Mouse (Mus musculus) CD4-positive, CD25-positive, alpha-beta regulatory T cell, adult 2 months (primary cell): ENCODE measurements around the gene Hddc3.
A peak's percentile ranks its signal among the peaks of the same experiment; 100 is the strongest.
"Not testable (repeated sequence)": the region's sequence is repeated elsewhere in the genome, so short reads cannot be mapped to it uniquely, and the experiment has no call there.

Source experiments
- DNase-seq: peaks from one replicate; pipeline ENCODE4 v3.0.0-alpha.2; 2012; ENCODE audit warnings: low read depth, low spot score

The Hddc3 gene

GRCm38 (mm10) chr7:80342858-80343257 lies at the start of gene Hddc3:
Hddc3 (plus strand) TSS chr7:80343104.
- DNase-seq = peak; percentile 97

GRCm38 (mm10) chr7:80294062-80294763 lies 48.7 kb upstream of the Hddc3 start, which contains the start of gene Prc1:
Prc1 (plus strand) TSS chr7:80294450.
- peak; percentile 99 for DNase-seq

GRCm38 (mm10) chr7:80294764-80295648 lies 47.9 kb upstream of the Hddc3 start:
- DNase-seq = no peak

- DNase-seq = no peak
Observed at GRCm38 (mm10) chr7:80296462-80296861, 46.4 kb upstream of the Hddc3 start.

- no peak for DNase-seq
Observed at GRCm38 (mm10) chr7:80297041-80297440, 45.9 kb upstream of the Hddc3 start.

- DNase-seq = no peak
Observed at GRCm38 (mm10) chr7:80298754-80299153, 44.1 kb upstream of the Hddc3 start.

- peak; percentile 42 for DNase-seq
Observed at GRCm38 (mm10) chr7:80299568-80299967, 43.3 kb upstream of the Hddc3 start.

GRCm38 (mm10) chr7:80301522-80301921 lies 41.4 kb upstream of the Hddc3 start:
- peak; percentile 47 for DNase-seq

GRCm38 (mm10) chr7:80307766-80308165 lies 35.1 kb upstream of the Hddc3 start:
- peak; percentile 40 for DNase-seq

- DNase-seq = no peak
Observed at GRCm38 (mm10) chr7:80310771-80311170, 32.1 kb upstream of the Hddc3 start.

GRCm38 (mm10) chr7:80315733-80316132 lies 27.2 kb upstream of the Hddc3 start:
- DNase-seq = no peak

- DNase-seq = no peak
Observed at GRCm38 (mm10) chr7:80317439-80318115, 25.3 kb upstream of the Hddc3 start.

GRCm38 (mm10) chr7:80318670-80319069 lies 24.2 kb upstream of the Hddc3 start:
- DNase-seq = no peak

- no peak for DNase-seq
Observed at GRCm38 (mm10) chr7:80319846-80320496, 22.9 kb upstream of the Hddc3 start.

- no peak for DNase-seq
Observed at GRCm38 (mm10) chr7:80323336-80323735, 19.6 kb upstream of the Hddc3 start.

GRCm38 (mm10) chr7:80324043-80324815 lies 18.7 kb upstream of the Hddc3 start, which contains the start of gene Rccd1:
Rccd1 (minus strand) TSS chr7:80324454.
- DNase-seq = peak; percentile 95

GRCm38 (mm10) chr7:80324816-80325119 lies 18.1 kb upstream of the Hddc3 start:
- not testable (repeated sequence) for DNase-seq

GRCm38 (mm10) chr7:80325292-80325868 lies 17.5 kb upstream of the Hddc3 start:
- no peak for DNase-seq

GRCm38 (mm10) chr7:80326076-80326475 lies 16.8 kb upstream of the Hddc3 start:
- DNase-seq = no peak

- DNase-seq = no peak
Observed at GRCm38 (mm10) chr7:80330278-80330677, 12.6 kb upstream of the Hddc3 start.

GRCm38 (mm10) chr7:80331433-80331832 lies 11.5 kb upstream of the Hddc3 start:
- no peak for DNase-seq
